Mouse (Mus musculus): ENCODE data around the gene Kif18a.

GRCm38 (mm10) chr2:109365962-109366361 lies 85.4 kb downstream of the Kif18a start:
- TF ChIP-seq CTCF (IDR thresholded peaks at IDR 0.05; ENCODE audit: low read depth) (no peak), EP300 (optimal IDR thresholded peaks at IDR 0.05) (no peak)
